Mouse (Mus musculus) cerebellum, postnatal 14 days (tissue): ENCODE measurements around the gene Ahcyl1.
"Not testable (repeated sequence)": the region's sequence is repeated elsewhere in the genome, so short reads cannot be mapped to it uniquely, and the experiment has no call there.

ENCODE experiments used
- DNase-seq, 2 experiments: peaks; one replicate each; pipeline ENCODE4 v3.0.0; 2021; ENCODE audit warnings: mixed read lengths in 2 of 2

The Ahcyl1 gene

GRCm38 (mm10) chr3:107650276-107650675 lies 46.1 kb downstream of the Ahcyl1 start:
- not testable (repeated sequence) for DNase-seq

GRCm38 (mm10) chr3:107646947-107647346 lies 49.4 kb downstream of the Ahcyl1 start:
- DNase-seq = peak; percentile 18 to 29

GRCm38 (mm10) chr3:107637606-107638172 lies 58.7 kb downstream of the Ahcyl1 start:
- DNase-seq = no peak

- DNase-seq = no peak
Observed at GRCm38 (mm10) chr3:107636236-107636635, 60.1 kb downstream of the Ahcyl1 start.

- no peak for DNase-seq
Observed at GRCm38 (mm10) chr3:107635836-107636235, 60.5 kb downstream of the Ahcyl1 start.

- DNase-seq = no peak
Observed at GRCm38 (mm10) chr3:107633906-107634305, 62.5 kb downstream of the Ahcyl1 start.

- no peak for DNase-seq
Observed at GRCm38 (mm10) chr3:107632786-107633185, 63.6 kb downstream of the Ahcyl1 start.

GRCm38 (mm10) chr3:107631523-107631958 lies 64.8 kb downstream of the Ahcyl1 start, which contains the start of gene Strip1:
Gene Strip1 (minus strand): TSS chr3:107631694.
- peak; percentile 95 to 96 for DNase-seq

GRCm38 (mm10) chr3:107630682-107631522 lies 65.5 kb downstream of the Ahcyl1 start, which contains the start of gene Gm10961:
Gene Gm10961 (plus strand): TSS chr3:107631322.
- DNase-seq = peak; percentile 73 to 77

GRCm38 (mm10) chr3:107629411-107629810 lies 66.9 kb downstream of the Ahcyl1 start:
- no peak for DNase-seq

- no peak for DNase-seq
Observed at GRCm38 (mm10) chr3:107628551-107628950, 67.8 kb downstream of the Ahcyl1 start.

GRCm38 (mm10) chr3:107627641-107628040 lies 68.7 kb downstream of the Ahcyl1 start:
- no peak for DNase-seq

- DNase-seq = no peak
Observed at GRCm38 (mm10) chr3:107626751-107627150, 69.6 kb downstream of the Ahcyl1 start.

- DNase-seq = no peak
Observed at GRCm38 (mm10) chr3:107625536-107625935, 70.8 kb downstream of the Ahcyl1 start.

- no peak for DNase-seq
Observed at GRCm38 (mm10) chr3:107624424-107624823, 71.9 kb downstream of the Ahcyl1 start.

GRCm38 (mm10) chr3:107622537-107622936 lies 73.8 kb downstream of the Ahcyl1 start:
- DNase-seq = no peak

GRCm38 (mm10) chr3:107621286-107622075 lies 74.9 kb downstream of the Ahcyl1 start:
- no peak for DNase-seq

- peak in 1 of 2 experiments; percentile 1 for DNase-seq
Observed at GRCm38 (mm10) chr3:107619911-107620310, 76.4 kb downstream of the Ahcyl1 start.

- peak in 1 of 2 experiments; percentile 1 for DNase-seq
Observed at GRCm38 (mm10) chr3:107617800-107618199, 78.6 kb downstream of the Ahcyl1 start.
